Mouse (Mus musculus) mature B cell (primary cell): ENCODE results near the gene Erbb3.
"Not testable (repeated sequence)": the region's sequence is repeated elsewhere in the genome, so short reads cannot be mapped to it uniquely, and the experiment has no call there.

Experiments used
- in situ Hi-C: fragments of 300-500 bp; cut with MboI; formaldehyde crosslinking; loops from 2 replicates; pipeline ENCODE4 v1.14.3; 2019

The Erbb3 gene

GRCm38 (mm10) chr10:128589464-128590192 is at the start of gene Erbb3:
Erbb3 (minus strand) TSS chr10:128589652.
- in situ Hi-C loops = no loop called here

GRCm38 (mm10) chr10:128637011-128637410 is 47.6 kb upstream of the Erbb3 start:
- in situ Hi-C loops = no loop called here

- in situ Hi-C loops = no loop called here
Measured at GRCm38 (mm10) chr10:128636561-128636960, 47.1 kb upstream of the Erbb3 start.

GRCm38 (mm10) chr10:128635697-128636096 is 46.2 kb upstream of the Erbb3 start:
- in situ Hi-C loops = no loop called here

- in situ Hi-C loops = no loop called here
Measured at GRCm38 (mm10) chr10:128631571-128631970, 42.1 kb upstream of the Erbb3 start.

DNA sequence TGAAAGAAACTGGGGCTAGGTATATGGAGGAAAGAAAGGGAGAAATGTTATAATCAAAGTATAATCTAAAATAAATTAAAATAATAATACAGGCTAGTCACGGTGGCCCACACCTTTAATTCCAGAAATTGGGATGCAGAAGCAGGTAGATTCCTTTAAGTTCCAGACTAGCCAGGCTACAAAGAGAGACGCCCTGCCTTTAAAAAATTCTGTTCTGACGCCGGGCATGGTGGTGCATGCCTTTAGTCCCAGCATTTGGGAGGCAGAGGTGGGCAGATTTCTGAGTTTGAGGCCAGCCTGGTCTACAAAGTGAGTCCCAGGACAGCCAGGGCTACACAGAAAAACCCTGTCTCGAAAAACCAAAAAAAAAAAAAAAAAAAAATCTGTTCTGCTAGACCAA is 40.9 kb upstream of the Erbb3 start:
- in situ Hi-C loops = not testable (repeated sequence)

- in situ Hi-C loops = no loop called here
Measured at GRCm38 (mm10) chr10:128629746-128630145, 40.3 kb upstream of the Erbb3 start.

- in situ Hi-C loops = no loop called here
Measured at GRCm38 (mm10) chr10:128627398-128628317, 38.2 kb upstream of the Erbb3 start.

DNA sequence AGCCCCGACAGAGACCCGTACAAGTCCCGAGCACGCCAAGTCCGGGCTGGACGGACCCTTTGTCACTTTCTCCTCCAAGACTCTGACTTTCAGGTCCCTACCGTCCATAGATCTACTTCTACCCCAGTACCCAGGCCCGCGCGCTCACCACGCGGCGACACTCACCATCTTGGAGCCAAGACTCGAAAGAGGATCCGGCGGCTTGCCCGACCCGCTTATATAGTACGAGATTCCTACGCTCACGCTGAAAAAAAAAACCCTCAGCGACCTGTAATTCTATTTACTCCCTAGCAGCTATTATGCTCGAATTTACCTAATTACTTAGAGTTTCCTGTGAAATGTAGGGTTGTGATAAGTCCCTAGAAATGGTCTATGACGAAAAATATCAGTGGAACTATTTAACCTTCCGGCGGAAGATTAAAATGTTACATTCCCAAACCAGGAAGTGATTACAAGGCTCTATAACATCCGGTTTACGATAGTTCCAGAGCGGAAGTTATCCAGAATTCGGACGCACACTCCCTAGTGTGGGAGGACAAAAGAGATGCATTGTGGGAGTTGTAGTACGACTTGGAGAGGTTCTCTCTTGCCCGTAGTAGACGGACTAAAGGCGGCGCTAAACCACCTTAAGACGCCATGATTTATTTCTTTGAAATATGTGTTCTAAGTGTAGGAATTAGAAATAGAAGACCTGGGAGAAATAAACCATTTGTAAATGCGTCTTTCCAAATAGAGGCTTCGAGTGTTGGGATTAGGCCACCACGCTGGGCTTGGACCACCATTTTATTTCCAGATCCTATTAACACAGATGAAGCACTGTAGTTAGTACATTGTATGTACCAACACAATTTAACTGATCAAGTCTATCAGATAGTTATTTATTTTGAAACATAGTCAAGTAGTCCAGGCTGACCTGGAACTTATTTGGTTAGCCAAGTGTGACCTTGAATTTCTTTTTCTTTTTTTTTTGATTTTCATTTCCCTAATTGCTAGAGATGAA is 37.2 kb upstream of the Erbb3 start, which contains the start of gene Rps26:
Gene Rps26, minus strand, starts transcription at position 437 of the 1,000 bp plus-strand sequence.
- in situ Hi-C loops = no loop called here

GRCm38 (mm10) chr10:128625287-128625894 is 35.9 kb upstream of the Erbb3 start:
- in situ Hi-C loops = no loop called here

DNA sequence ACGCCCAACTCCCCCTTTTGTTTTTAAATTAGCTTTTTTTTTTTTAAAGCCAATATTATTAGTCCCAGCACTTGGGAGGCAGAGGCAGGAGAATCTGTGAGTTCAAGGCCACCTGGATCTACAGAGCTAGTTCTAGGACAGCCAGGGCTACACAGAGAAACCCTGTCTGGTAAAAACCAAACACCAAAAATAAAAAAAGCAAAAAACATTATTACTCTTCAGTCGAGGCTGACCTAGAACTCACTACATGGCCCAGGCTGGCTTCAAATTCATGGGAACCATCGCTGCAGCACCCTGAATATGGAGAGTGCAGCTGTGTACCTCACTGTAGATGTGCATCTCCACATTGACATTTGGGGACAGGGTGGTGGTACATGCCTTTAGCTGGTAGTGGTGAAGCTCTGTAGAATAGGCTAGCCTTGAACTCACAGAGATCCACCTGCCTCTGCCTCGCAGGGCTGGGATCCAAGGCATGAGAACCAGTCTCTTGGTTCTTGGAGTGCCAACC is 33.7 kb upstream of the Erbb3 start:
- in situ Hi-C loops = not testable (repeated sequence)

DNA sequence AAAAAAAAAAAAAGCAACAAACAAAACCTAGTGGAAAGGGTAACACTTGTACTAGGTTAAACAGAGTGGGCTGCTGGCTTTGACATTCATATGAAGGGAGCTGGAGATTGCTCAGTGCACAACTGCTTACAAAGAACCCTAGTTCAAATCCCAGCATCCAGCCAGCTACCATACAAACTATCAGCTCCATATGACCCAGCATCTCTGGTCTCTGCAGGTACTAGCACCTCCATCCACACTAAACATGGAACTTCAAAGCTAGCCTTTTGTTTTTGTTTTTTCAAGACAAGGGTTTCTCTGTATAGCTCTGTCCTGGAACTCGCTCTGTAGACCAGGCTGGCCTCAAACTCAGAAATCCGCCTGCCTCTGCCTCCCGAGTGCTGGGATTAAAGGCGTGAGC is 33.2 kb upstream of the Erbb3 start:
- in situ Hi-C loops = no loop called here

GRCm38 (mm10) chr10:128621986-128622520 is 32.6 kb upstream of the Erbb3 start:
- in situ Hi-C loops = no loop called here

GRCm38 (mm10) chr10:128620241-128620640 is 30.8 kb upstream of the Erbb3 start:
- in situ Hi-C loops = no loop called here

DNA sequence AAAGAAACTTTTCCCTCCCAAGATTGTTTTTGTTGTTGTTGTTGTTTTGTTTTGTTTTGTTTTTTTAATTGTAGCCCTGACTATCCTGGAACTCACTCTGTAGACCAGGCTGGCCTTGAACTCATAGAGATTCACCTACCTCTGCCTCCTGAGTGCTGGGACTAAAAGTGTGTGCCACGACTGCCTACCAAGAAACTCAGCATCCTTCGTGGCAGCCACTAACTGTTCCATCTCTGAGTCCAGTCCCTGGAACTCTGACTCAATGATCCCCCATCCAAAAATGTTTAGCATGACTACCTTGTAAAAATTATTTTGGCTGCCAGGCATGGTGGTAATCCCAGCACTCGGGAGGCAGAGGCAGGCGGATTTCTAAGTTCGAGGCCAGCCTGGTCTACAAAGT is 29.7 kb upstream of the Erbb3 start:
- in situ Hi-C loops = not testable (repeated sequence)

DNA sequence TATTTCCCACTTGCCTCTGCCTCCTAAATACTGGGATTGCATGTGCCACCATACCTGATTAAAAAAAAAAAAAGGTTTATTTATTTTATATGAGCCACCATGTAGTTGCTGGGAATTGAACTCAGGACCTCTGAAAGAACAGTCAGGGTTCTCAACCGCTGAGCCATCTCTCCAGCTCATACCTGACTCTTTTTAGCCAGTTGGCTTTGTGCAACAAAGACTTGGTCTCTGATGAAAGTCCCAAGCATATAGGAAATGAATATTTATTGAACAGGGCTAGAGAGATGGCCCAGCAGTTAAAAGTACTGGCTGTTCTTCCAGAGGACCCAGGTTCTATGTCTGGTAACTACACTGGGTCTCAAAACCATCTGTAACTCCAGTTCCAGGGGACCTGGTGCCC is 29.1 kb upstream of the Erbb3 start:
- in situ Hi-C loops = no loop called here

DNA sequence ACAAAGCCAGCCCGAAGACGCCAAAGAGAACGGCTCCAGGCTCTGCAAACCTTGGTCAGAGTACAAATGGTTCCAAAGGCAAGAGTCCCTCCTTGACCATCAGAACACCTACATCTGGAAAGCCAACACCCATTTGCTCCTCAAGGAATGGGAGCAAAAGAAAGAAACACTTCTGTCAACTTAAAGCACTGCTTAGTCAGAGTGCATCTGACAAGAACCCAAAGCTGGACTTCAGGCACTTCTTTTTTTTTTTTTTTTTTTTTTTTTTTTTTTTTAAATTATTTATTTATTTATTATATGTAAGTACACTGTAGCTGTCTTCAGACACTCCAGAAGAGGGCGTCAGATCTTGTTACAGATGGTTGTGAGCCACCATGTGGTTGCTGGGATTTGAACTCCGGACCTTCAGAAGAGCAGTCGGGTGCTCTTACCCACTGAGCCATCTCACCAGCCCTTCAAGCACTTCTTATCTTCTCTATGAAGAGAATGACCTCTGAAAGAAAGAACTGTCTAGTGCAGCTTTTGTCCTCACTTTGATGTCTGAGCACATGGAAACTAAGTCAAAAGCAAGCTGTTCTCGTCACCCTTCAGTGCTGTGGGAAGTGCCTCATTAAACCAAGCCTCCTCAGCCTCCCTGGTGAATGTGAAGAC is 26.5 kb upstream of the Erbb3 start:
- in situ Hi-C loops = not testable (repeated sequence)

- in situ Hi-C loops = no loop called here
Measured at GRCm38 (mm10) chr10:128614934-128615333, 25.5 kb upstream of the Erbb3 start.

GRCm38 (mm10) chr10:128613820-128614219 is 24.4 kb upstream of the Erbb3 start:
- in situ Hi-C loops = not testable (repeated sequence)

GRCm38 (mm10) chr10:128613154-128613440 is 23.6 kb upstream of the Erbb3 start:
- in situ Hi-C loops = no loop called here
